Mouse (Mus musculus): Measurements from ENCODE around the gene Ptcd2. TPM values are rescaled to one million over a fixed set of nuclear protein-coding genes. Genes with fewer than 3 reads are reported as not detected.

The Ptcd2 gene
- 53.6 and 59.4 TPM in 2 replicates for polyA plus RNA-seq (2015; fragmentation: Nextera tagmentation; extraction: Ambion mirVana)

- H3K9ac ChIP-seq (ENCODE audit: low read depth, low read length) = peak within 1 kb of the TSS; percentile 93
- H3K4me1 ChIP-seq (ENCODE audit: control insufficient read depth, insufficient read depth, low read depth, low read length) = peaks cover 12% of the 10 kb centered on the region
- peak within 1 kb of the TSS; percentile 81 for H3K4me2 ChIP-seq (ENCODE audit: low read length)
- H3K27ac ChIP-seq (ENCODE audit: low read depth, low read length) = peak within 1 kb of the TSS; percentile 92
- ATAC-seq = peak; percentile 99
- WGBS = 4% methylated on average over 39 of the region's 39 CpGs
- no peaks in the 10 kb centered on the region for H3K9me3 ChIP-seq (ENCODE audit: control insufficient read depth, low read length)
- H3K36me3 ChIP-seq (ENCODE audit: control insufficient read depth, insufficient read depth, low read length) = peaks cover 11% of the 10 kb centered on the region
- no peaks in the 10 kb centered on the region for H3K27me3 ChIP-seq (replicated peaks; ENCODE audit: control insufficient read depth, insufficient read depth, low read length)
- peak within 1 kb of the TSS; percentile 91 for H3K4me3 ChIP-seq (ENCODE audit: low read length)
These were observed at the start of gene Ptcd2, which contains the start of gene Mrps27 for GRCm38 (mm10) chr13:99344599-99345575. Gene Ptcd2, minus strand, starts transcription at chr13:99344705. Gene Mrps27, plus strand, starts transcription at chr13:99344786.

GRCm38 (mm10) chr13:99393128-99393527 lies 48.6 kb upstream of the Ptcd2 start:
- no peak for ATAC-seq
- Histone ChIP-seq H3K4me2 (ENCODE audit: low read length) (no peak overlapping the region), H3K27ac (ENCODE audit: low read depth, low read length) (no peak overlapping the region), H3K27me3 (replicated peaks; ENCODE audit: control insufficient read depth, insufficient read depth, low read length) (no peaks in the 10 kb centered on the region), H3K9me3 (ENCODE audit: control insufficient read depth, low read length) (no peaks in the 10 kb centered on the region), H3K4me1 (ENCODE audit: control insufficient read depth, insufficient read depth, low read depth, low read length) (peaks cover 16% of the 10 kb centered on the region), H3K36me3 (ENCODE audit: control insufficient read depth, insufficient read depth, low read length) (no peaks in the 10 kb centered on the region), H3K4me3 (ENCODE audit: low read length) (no peak overlapping the region), H3K9ac (ENCODE audit: low read depth, low read length) (no peak overlapping the region)
- WGBS = 76% methylated on average over 3 of the region's 3 CpGs

GRCm38 (mm10) chr13:99391417-99391816 lies 46.9 kb upstream of the Ptcd2 start:
- Histone ChIP-seq H3K4me2 (ENCODE audit: low read length) (no peak overlapping the region), H3K4me3 (ENCODE audit: low read length) (no peak overlapping the region), H3K27ac (ENCODE audit: low read depth, low read length) (peak overlapping the region; percentile 36; the same call in 1 of the 2 replicates), H3K4me1 (ENCODE audit: control insufficient read depth, insufficient read depth, low read depth, low read length) (peaks cover 8% of the 10 kb centered on the region; the same call in 1 of the 2 replicates), H3K36me3 (ENCODE audit: control insufficient read depth, insufficient read depth, low read length) (no peaks in the 10 kb centered on the region), H3K9ac (ENCODE audit: low read depth, low read length) (no peak overlapping the region), H3K9me3 (ENCODE audit: control insufficient read depth, low read length) (no peaks in the 10 kb centered on the region), H3K27me3 (replicated peaks; ENCODE audit: control insufficient read depth, insufficient read depth, low read length) (no peaks in the 10 kb centered on the region)
- 70% methylated on average over 3 of the region's 3 CpGs for WGBS
- peak; percentile 75; the same call in 1 of the 2 replicates for ATAC-seq

GRCm38 (mm10) chr13:99387901-99388811 lies 43.7 kb upstream of the Ptcd2 start:
- Histone ChIP-seq H3K4me1 (ENCODE audit: control insufficient read depth, insufficient read depth, low read depth, low read length) (peaks cover 6% of the 10 kb centered on the region; the same call in 1 of the 2 replicates), H3K4me2 (ENCODE audit: low read length) (no peak overlapping the region), H3K4me3 (ENCODE audit: low read length) (no peak overlapping the region), H3K9me3 (ENCODE audit: control insufficient read depth, low read length) (no peaks in the 10 kb centered on the region), H3K27ac (ENCODE audit: low read depth, low read length) (no peak overlapping the region), H3K27me3 (replicated peaks; ENCODE audit: control insufficient read depth, insufficient read depth, low read length) (no peaks in the 10 kb centered on the region), H3K9ac (ENCODE audit: low read depth, low read length) (no peak overlapping the region), H3K36me3 (ENCODE audit: control insufficient read depth, insufficient read depth, low read length) (no peaks in the 10 kb centered on the region)
- no peak for ATAC-seq
- WGBS = 60% methylated on average over 7 of the region's 7 CpGs

GRCm38 (mm10) chr13:99386341-99386740 lies 41.8 kb upstream of the Ptcd2 start:
- Histone ChIP-seq H3K27ac (ENCODE audit: low read depth, low read length) (no peak overlapping the region), H3K27me3 (replicated peaks; ENCODE audit: control insufficient read depth, insufficient read depth, low read length) (no peaks in the 10 kb centered on the region), H3K4me1 (ENCODE audit: control insufficient read depth, insufficient read depth, low read depth, low read length) (peaks cover 6% of the 10 kb centered on the region; the same call in 1 of the 2 replicates), H3K4me2 (ENCODE audit: low read length) (no peak overlapping the region), H3K4me3 (ENCODE audit: low read length) (no peak overlapping the region), H3K36me3 (ENCODE audit: control insufficient read depth, insufficient read depth, low read length) (no peaks in the 10 kb centered on the region), H3K9me3 (ENCODE audit: control insufficient read depth, low read length) (no peaks in the 10 kb centered on the region), H3K9ac (ENCODE audit: low read depth, low read length) (no peak overlapping the region)
- ATAC-seq = no peak
- WGBS = 80% methylated on average over 7 of the region's 7 CpGs

GRCm38 (mm10) chr13:99385911-99386310 lies 41.4 kb upstream of the Ptcd2 start:
- peak; percentile 60; the same call in 1 of the 2 replicates for ATAC-seq
- no peak overlapping the region for H3K4me2 ChIP-seq (ENCODE audit: low read length)
- H3K9ac ChIP-seq (ENCODE audit: low read depth, low read length) = no peak overlapping the region
- H3K36me3 ChIP-seq (ENCODE audit: control insufficient read depth, insufficient read depth, low read length) = no peaks in the 10 kb centered on the region
- H3K9me3 ChIP-seq (ENCODE audit: control insufficient read depth, low read length) = no peaks in the 10 kb centered on the region
- H3K4me1 ChIP-seq (ENCODE audit: control insufficient read depth, insufficient read depth, low read depth, low read length) = peaks cover 6% of the 10 kb centered on the region; the same call in 1 of the 2 replicates
- no peak overlapping the region for H3K27ac ChIP-seq (ENCODE audit: low read depth, low read length)
- H3K27me3 ChIP-seq (replicated peaks; ENCODE audit: control insufficient read depth, insufficient read depth, low read length) = no peaks in the 10 kb centered on the region
- WGBS = 92% methylated on average over 6 of the region's 6 CpGs
- H3K4me3 ChIP-seq (ENCODE audit: low read length) = no peak overlapping the region

- Histone ChIP-seq H3K27ac (ENCODE audit: low read depth, low read length) (no peak overlapping the region), H3K27me3 (replicated peaks; ENCODE audit: control insufficient read depth, insufficient read depth, low read length) (no peaks in the 10 kb centered on the region), H3K4me3 (ENCODE audit: low read length) (no peak overlapping the region), H3K4me2 (ENCODE audit: low read length) (no peak overlapping the region), H3K4me1 (ENCODE audit: control insufficient read depth, insufficient read depth, low read depth, low read length) (peaks cover 6% of the 10 kb centered on the region; the same call in 1 of the 2 replicates), H3K9ac (ENCODE audit: low read depth, low read length) (no peak overlapping the region), H3K36me3 (ENCODE audit: control insufficient read depth, insufficient read depth, low read length) (no peaks in the 10 kb centered on the region), H3K9me3 (ENCODE audit: control insufficient read depth, low read length) (no peaks in the 10 kb centered on the region)
- no peak for ATAC-seq
- 60% methylated on average over 7 of the region's 7 CpGs for WGBS
These were observed 40.2 kb upstream of the Ptcd2 start for GRCm38 (mm10) chr13:99384555-99385203.

GRCm38 (mm10) chr13:99382373-99382772 lies 37.9 kb upstream of the Ptcd2 start:
- H3K9me3 ChIP-seq (ENCODE audit: control insufficient read depth, low read length) = no peaks in the 10 kb centered on the region
- ATAC-seq = no peak
- H3K27ac ChIP-seq (ENCODE audit: low read depth, low read length) = no peak overlapping the region
- no peaks in the 10 kb centered on the region for H3K4me1 ChIP-seq (ENCODE audit: control insufficient read depth, insufficient read depth, low read depth, low read length)
- H3K36me3 ChIP-seq (ENCODE audit: control insufficient read depth, insufficient read depth, low read length) = no peaks in the 10 kb centered on the region
- H3K4me2 ChIP-seq (ENCODE audit: low read length) = no peak overlapping the region
- H3K9ac ChIP-seq (ENCODE audit: low read depth, low read length) = no peak overlapping the region
- H3K4me3 ChIP-seq (ENCODE audit: low read length) = no peak overlapping the region
- no peaks in the 10 kb centered on the region for H3K27me3 ChIP-seq (replicated peaks; ENCODE audit: control insufficient read depth, insufficient read depth, low read length)
- whole genome bisulfite sequencing = 52% methylated on average over 6 of the region's 6 CpGs

All from hindbrain, embryonic 16.5 days (tissue).